Mouse (Mus musculus) thymus, adult 2 months (tissue): ENCODE measurements around the gene Cyb5r2. TPM values are rescaled to one million over a fixed set of nuclear protein-coding genes. Genes with fewer than 3 reads are reported as not detected.

ENCODE experiments used
- DNase-seq: peaks from one replicate; pipeline ENCODE4 v3.0.0; 2021
- H3K27ac ChIP-seq: fragments of 200-500 bp; 2 replicates; pipeline ENCODE4 v1.5.1; 2012; ENCODE audit warnings: low read length, control low read depth; ENCODE audit not compliant: control insufficient read depth, insufficient read depth
- H3K27me3 ChIP-seq: fragments of 200-500 bp; 2 replicates; pipeline ENCODE4 v1.6.1; 2012; ENCODE audit warnings: mild to moderate bottlenecking, low read length, moderate library complexity, mixed read lengths; ENCODE audit not compliant: control insufficient read depth, insufficient read depth
- H3K36me3 ChIP-seq: fragments of 200-500 bp; 2 replicates; pipeline ENCODE4 v1.6.1; 2012; ENCODE audit warnings: mild to moderate bottlenecking, low read length, moderate library complexity; ENCODE audit not compliant: control insufficient read depth, insufficient read depth
- H3K4me1 ChIP-seq: fragments of 200-500 bp; replicated peaks from 2 replicates; pipeline ENCODE4 v1.6.1; 2012; ENCODE audit warnings: low read length; ENCODE audit not compliant: control insufficient read depth, insufficient read depth
- H3K4me3 ChIP-seq: fragments of 200-500 bp; 2 replicates; pipeline ENCODE4 v1.5.1; 2012; ENCODE audit warnings: mild to moderate bottlenecking, low read length, control low read depth, moderate library complexity; ENCODE audit not compliant: control insufficient read depth, insufficient read depth
- CTCF ChIP-seq: fragments of 200-500 bp; IDR thresholded peaks from 2 replicates; pipeline ENCODE4 v1.5.1; 2012; ENCODE audit warnings: mild to moderate bottlenecking, control low read depth, low read length, moderate library complexity, borderline replicate concordance; ENCODE audit not compliant: control insufficient read depth, poor library complexity, insufficient read depth; ENCODE audit errors: extremely low read depth
- POLR2A ChIP-seq: fragments of 200-500 bp; IDR thresholded peaks from 2 replicates; pipeline ENCODE4 v1.6.1; 2012; ENCODE audit warnings: mild to moderate bottlenecking, low read length, control low read depth, moderate library complexity; ENCODE audit not compliant: control insufficient read depth, poor library complexity, insufficient read depth; ENCODE audit errors: extremely low read depth
- WGBS: fragments of 180-500 bp; shearing (Covaris S2); methylation state at CpG from one replicate; pipeline ENCODE4 v1.1.7; 2018; 5-methylcytosine and 5-hydroxymethylcytosine counted together
- polyA plus RNA-seq: library from polyadenylated mRNA; depleted of rRNA; stranded (reverse); fragments of >200 nt; gene quantifications from 2 replicates; pipeline ENCODE4 v1.2.3, GENCODE M21; 2012

The Cyb5r2 gene
- polyA plus RNA-seq, 1 experiment: 0.13 TPM

DNA sequence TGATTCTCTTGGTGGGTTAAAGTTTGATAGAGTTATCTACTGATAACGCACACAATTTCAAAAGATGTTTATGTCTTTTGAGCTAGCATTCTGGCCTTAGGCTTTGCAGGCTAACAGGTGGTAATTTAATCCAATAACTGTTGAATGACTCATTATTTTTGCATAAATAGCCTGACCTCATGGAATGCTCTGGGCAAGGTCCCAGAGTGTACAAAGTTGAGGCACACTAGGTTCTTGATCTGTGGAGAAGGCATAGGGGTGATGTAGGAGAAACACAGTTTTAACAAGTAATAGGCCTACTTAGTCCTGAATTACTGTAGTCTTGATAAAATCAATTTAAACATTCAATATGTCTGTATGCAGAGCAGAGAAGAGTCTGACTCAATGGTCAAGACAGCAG lies 20.4 kb upstream of the Cyb5r2 start:
- Histone ChIP-seq H3K36me3 (no peaks in the 10 kb centered on the region), H3K4me1 (no peaks in the 10 kb centered on the region), H3K27me3 (no peaks in the 10 kb centered on the region), H3K4me3 (no peak overlapping the region), H3K27ac (no peak overlapping the region)
- no peak for DNase-seq
- WGBS: 93% methylated on average over 1 of the region's 1 CpGs
- TF ChIP-seq CTCF (no peak), POLR2A (no peak)

DNA sequence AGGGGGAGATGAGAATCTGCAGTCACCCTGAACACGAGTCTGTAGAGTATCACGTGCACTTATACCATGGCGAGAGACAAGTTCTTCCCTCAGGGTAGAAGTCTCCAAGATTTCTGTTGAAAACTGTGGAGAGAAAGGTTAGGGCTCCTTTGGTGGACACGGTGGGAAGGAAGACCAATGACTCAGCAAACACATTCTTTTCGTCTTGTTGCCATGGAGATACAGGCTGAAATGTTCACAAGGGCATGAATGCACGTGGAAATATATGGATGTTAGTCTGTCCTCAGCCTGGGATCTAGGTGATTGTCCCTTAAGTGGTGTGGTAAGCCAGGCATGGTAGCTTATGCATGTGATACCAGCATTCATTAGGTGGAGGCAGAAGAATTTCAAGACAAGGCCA lies 13.0 kb upstream of the Cyb5r2 start:
- TF ChIP-seq POLR2A (no peak), CTCF (no peak)
- no peak overlapping the region for H3K4me3 ChIP-seq
- no peak for DNase-seq

DNA sequence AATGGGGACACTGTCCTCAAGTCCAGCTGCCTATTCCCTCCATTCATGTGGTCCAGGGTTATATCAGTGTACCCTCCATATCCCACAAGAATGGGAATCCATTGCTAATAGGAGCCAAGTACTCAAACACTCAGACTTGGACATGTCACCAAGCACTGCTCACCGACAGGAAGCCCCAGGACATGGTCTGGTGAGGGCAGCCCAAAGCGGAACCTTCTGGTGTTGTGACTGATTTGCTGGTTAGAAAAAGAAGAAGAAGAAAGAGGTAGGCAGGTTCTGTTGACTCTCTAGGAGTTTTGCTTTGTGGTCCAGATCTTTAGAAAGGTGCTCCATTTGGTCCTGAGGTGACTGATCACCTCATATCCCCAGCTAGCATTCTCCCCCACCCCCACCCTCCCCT lies 1.1 kb downstream of the Cyb5r2 start:
- H3K36me3 ChIP-seq: no peaks in the 10 kb centered on the region
- no peaks in the 10 kb centered on the region; the same call in 1 of the 2 replicates for H3K27me3 ChIP-seq
- H3K4me3 ChIP-seq: no peak overlapping the region
- DNase-seq: no peak
- H3K4me1 ChIP-seq: no peaks in the 10 kb centered on the region
- TF ChIP-seq POLR2A (no peak), CTCF (no peak)
- 60% methylated on average over 2 of the region's 2 CpGs for WGBS
- H3K27ac ChIP-seq: no peak overlapping the region

More for the DNA sequence above, 13.0 kb upstream of the Cyb5r2 start:
- 60% methylated on average over 6 of the region's 6 CpGs for WGBS
- H3K27me3 ChIP-seq: no peaks in the 10 kb centered on the region
- H3K27ac ChIP-seq: no peak overlapping the region
- H3K36me3 ChIP-seq: no peaks in the 10 kb centered on the region
- no peaks in the 10 kb centered on the region for H3K4me1 ChIP-seq

DNA sequence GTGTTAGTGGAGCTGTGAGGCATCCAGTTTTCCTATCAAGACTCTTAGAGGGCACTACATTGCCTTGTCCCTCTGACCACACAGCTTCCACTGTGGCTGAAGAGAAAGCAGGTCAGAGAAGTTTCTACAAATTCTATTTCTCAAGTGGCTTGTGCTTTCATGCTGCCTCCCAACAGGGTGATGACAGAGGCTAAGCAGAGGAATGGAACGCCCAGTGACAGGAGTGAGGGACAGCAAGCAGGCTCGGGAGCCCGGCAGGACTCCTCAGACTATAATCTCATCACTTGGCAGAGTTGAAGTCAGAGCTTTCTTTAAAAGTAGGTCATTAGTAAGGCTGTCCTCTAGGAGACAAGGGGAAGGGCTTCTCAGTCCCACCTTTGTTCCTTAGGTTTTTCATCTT lies 1.9 kb downstream of the Cyb5r2 start:
- no peak for DNase-seq
- Histone ChIP-seq H3K27me3 (no peaks in the 10 kb centered on the region; the same call in 1 of the 2 replicates), H3K4me3 (no peak overlapping the region), H3K27ac (no peak overlapping the region), H3K36me3 (no peaks in the 10 kb centered on the region), H3K4me1 (no peaks in the 10 kb centered on the region)
- TF ChIP-seq POLR2A (no peak), CTCF (no peak)
- 75% methylated on average over 3 of the region's 3 CpGs for WGBS

DNA sequence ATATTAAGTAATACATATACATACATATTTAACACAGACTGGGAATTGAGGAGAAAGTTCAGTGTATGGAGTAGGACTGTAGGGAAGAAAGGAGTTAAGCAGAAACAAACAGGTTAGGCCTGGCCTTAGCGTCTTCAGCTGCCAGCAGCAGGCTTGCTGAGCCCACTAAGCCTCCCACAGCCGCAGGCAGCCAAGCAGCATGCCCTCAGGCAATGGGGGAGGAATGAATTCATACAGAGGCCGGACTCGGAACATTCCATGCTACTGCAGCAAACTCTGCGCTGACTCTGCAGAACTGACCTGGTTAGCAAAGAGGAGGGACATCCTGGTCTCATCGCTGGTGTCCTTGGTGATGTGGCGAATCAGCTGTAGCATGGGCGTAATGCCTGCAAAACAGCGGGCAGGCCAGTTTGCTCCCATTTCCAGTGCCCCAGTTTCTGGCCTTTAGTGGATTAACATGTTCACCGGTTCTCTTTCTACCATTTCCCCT lies 5.8 kb downstream of the Cyb5r2 start:
- no peak for DNase-seq
- H3K4me3 ChIP-seq: no peak overlapping the region
- TF ChIP-seq CTCF (no peak), POLR2A (no peak)
- H3K4me1 ChIP-seq: no peaks in the 10 kb centered on the region
- H3K27me3 ChIP-seq: no peaks in the 10 kb centered on the region
- H3K27ac ChIP-seq: no peak overlapping the region
- no peaks in the 10 kb centered on the region for H3K36me3 ChIP-seq
- 93% methylated on average over 10 of the region's 10 CpGs for WGBS

DNA sequence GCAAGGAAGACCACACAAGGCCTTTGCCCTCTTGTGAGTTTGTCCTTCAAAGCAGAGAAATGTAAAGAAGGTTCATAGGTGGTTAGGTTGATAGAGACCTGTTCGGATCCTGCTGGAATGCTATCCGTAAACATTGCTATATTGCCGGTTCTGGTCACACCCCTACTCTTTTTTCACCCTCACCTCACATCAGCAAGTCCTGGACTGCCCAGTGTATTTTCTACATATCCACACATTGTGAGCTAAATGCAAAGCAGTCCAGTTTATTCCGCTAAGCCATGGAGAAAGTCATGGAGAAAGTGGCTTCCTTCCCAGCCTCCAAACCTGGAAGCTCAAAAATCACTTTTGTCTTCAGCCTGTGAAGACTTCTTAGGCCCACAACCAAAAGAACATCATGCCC lies 8.1 kb downstream of the Cyb5r2 start:
- 92% methylated on average over 4 of the region's 4 CpGs for WGBS
- TF ChIP-seq CTCF (no peak), POLR2A (no peak)
- Histone ChIP-seq H3K4me3 (no peak overlapping the region), H3K27me3 (no peaks in the 10 kb centered on the region), H3K36me3 (no peaks in the 10 kb centered on the region), H3K4me1 (no peaks in the 10 kb centered on the region), H3K27ac (no peak overlapping the region)
- no peak for DNase-seq

DNA sequence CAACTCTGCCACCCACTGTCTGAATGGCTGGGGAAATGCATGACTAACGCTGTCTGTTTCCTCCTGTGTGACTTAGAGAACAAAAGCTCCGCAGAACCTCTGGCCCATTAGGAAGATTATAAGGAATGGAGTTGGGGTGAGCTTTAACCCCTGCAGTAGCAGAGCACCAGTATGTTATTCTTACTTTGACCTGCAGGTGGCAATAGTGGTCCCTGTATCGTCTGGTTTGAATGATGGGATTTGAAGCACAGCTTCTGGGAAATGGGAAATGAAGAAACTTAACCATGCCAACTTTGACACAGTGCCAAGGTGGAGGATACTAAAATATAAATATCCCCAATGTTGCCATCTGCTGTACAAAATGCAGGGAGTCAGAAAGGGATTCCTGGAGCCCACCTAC lies 8.6 kb downstream of the Cyb5r2 start:
- Histone ChIP-seq H3K27ac (no peak overlapping the region), H3K4me1 (no peaks in the 10 kb centered on the region), H3K36me3 (no peaks in the 10 kb centered on the region), H3K4me3 (no peak overlapping the region), H3K27me3 (no peaks in the 10 kb centered on the region)
- TF ChIP-seq CTCF (no peak), POLR2A (no peak)
- WGBS: 18% methylated on average over 3 of the region's 3 CpGs
- DNase-seq: peak; percentile 17
